Mouse (Mus musculus) neural tube, embryonic 13.5 days (tissue): ENCODE data around the gene Fgfr2. TPM values are rescaled to one million over a fixed set of nuclear protein-coding genes. Genes with fewer than 3 reads are reported as not detected.

Experiments
- ATAC-seq: fragments of 200-750 bp; cut with Nextera tagmentation; 2 replicates; pipeline ENCODE4 v1.8.0; 2017; ENCODE audit warnings: low read depth, mild to moderate bottlenecking, moderate TSS enrichment, moderate library complexity
- H3K27ac ChIP-seq: fragments of 300-500 bp; sonication (generic); replicated peaks from 2 replicates; pipeline ENCODE4 v1.5.1; 2015; ENCODE audit warnings: moderate library complexity, mild to moderate bottlenecking, inconsistent platforms
- H3K27me3 ChIP-seq: fragments of 300-500 bp; sonication (generic); 2 replicates; pipeline ENCODE4 v1.6.1; 2015; ENCODE audit warnings: mild to moderate bottlenecking, inconsistent platforms
- H3K36me3 ChIP-seq: fragments of 300-500 bp; sonication (generic); 2 replicates; pipeline ENCODE4 v1.6.1; 2015; ENCODE audit warnings: mild to moderate bottlenecking, inconsistent platforms
- H3K4me1 ChIP-seq: fragments of 300-500 bp; sonication (generic); replicated peaks from 2 replicates; pipeline ENCODE4 v1.6.1; 2015; ENCODE audit warnings: inconsistent platforms
- H3K4me2 ChIP-seq: fragments of 300-500 bp; sonication (generic); 2 replicates; pipeline ENCODE4 v1.6.1; 2015; ENCODE audit warnings: inconsistent platforms, mild to moderate bottlenecking, moderate library complexity
- H3K4me3 ChIP-seq: fragments of 300-500 bp; sonication (generic); 2 replicates; pipeline ENCODE4 v1.5.1; 2015; ENCODE audit warnings: mild to moderate bottlenecking, inconsistent platforms
- H3K9ac ChIP-seq: fragments of 300-500 bp; sonication (generic); 2 replicates; pipeline ENCODE4 v1.6.1; 2015; ENCODE audit warnings: moderate library complexity, mild to moderate bottlenecking, inconsistent platforms
- H3K9me3 ChIP-seq: fragments of 300-500 bp; sonication (generic); 2 replicates; pipeline ENCODE4 v1.6.1; 2016; ENCODE audit warnings: inconsistent platforms
- WGBS: fragments of 180-500 bp; shearing (Covaris S2); methylation state at CpG from one replicate; pipeline ENCODE4 v1.1.7; 2015; 5-methylcytosine and 5-hydroxymethylcytosine counted together
- polyA plus RNA-seq: library from polyadenylated mRNA; unstranded; fragments of >200 nt; fragmentation: Nextera tagmentation; extraction: Ambion mirVana; gene quantifications from 2 replicates; pipeline ENCODE4 v1.2.1, GENCODE M21; 2015

Gene Fgfr2
- polyA plus RNA-seq, 1 experiment from 2014 or later = 22.9 TPM

DNA sequence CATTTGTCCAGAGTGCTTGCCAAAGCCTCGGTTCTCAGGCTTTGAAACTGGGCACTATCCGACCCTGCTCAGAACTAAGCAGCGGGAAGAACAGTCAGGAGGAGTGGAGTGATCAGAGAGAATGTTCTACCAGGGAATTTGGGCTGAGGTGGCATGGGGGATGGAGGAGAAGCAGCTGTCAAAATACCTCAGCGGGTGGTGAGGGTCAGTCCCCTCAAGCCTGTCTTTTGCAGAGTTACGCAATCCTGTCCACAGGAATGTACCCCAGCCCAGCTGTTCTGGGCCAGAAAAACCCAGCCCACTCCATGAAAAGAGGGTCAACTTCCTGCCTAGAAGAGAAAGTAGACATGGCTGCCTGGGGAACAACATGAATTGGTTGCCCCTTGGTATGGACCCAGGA lies 862.5 kb downstream of the Fgfr2 start:
- H3K9me3 ChIP-seq = no peaks in the 10 kb centered on the region
- peaks cover 67% of the 10 kb centered on the region for H3K4me1 ChIP-seq
- 75% methylated on average over 5 of the region's 5 CpGs for WGBS
- H3K27me3 ChIP-seq = no peaks in the 10 kb centered on the region
- no peak overlapping the region for H3K4me2 ChIP-seq
- no peak for ATAC-seq
- no peak overlapping the region for H3K9ac ChIP-seq
- peaks cover 14% of the 10 kb centered on the region; the same call in 1 of the 2 replicates for H3K36me3 ChIP-seq
- no peak overlapping the region for H3K4me3 ChIP-seq
- H3K27ac ChIP-seq = no peak overlapping the region

DNA sequence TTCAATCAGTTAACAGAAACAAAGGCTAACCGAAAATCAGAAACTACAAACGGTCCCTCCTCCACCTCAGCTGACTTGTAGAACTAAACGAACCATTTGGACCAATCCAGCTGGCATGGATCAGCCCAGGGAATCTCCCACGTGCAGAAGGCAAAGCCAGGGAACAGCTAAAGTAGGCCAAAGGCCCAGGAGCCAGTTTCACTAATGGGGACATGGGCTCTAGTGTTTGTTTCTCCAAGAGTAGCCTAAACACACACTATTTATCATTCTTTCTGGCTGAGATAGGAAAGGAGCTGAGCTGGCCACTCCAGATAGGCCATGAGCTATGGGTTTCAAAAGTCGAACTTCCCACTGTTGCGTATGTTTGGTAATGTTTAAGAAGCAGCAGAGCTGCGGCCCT lies 864.3 kb downstream of the Fgfr2 start:
- Histone ChIP-seq H3K27ac (peak overlapping the region; percentile 69), H3K4me3 (no peak overlapping the region), H3K27me3 (no peaks in the 10 kb centered on the region), H3K4me1 (peaks cover 66% of the 10 kb centered on the region), H3K9ac (no peak overlapping the region), H3K9me3 (no peaks in the 10 kb centered on the region), H3K4me2 (no peak overlapping the region), H3K36me3 (0 out of 2 replicates have a peak, but pooled peaks cover 11% of the 10 kb centered on the region)
- 40% methylated on average over 7 of the region's 7 CpGs for WGBS
- no peak for ATAC-seq

GRCm38 (mm10) chr7:132258216-132258615 lies 864.9 kb downstream of the Fgfr2 start:
- H3K4me2 ChIP-seq = no peak overlapping the region
- 37% methylated on average over 5 of the region's 5 CpGs for WGBS
- H3K9ac ChIP-seq = no peak overlapping the region
- no peaks in the 10 kb centered on the region for H3K27me3 ChIP-seq
- ATAC-seq = peak; percentile 62
- no peak overlapping the region for H3K4me3 ChIP-seq
- H3K36me3 ChIP-seq = 0 out of 2 replicates have a peak, but pooled peaks cover 11% of the 10 kb centered on the region
- H3K9me3 ChIP-seq = no peaks in the 10 kb centered on the region
- H3K4me1 ChIP-seq = peaks cover 66% of the 10 kb centered on the region
- H3K27ac ChIP-seq = peak overlapping the region; percentile 69

GRCm38 (mm10) chr7:132253513-132253912 lies 869.6 kb downstream of the Fgfr2 start:
- Histone ChIP-seq H3K4me3 (no peak overlapping the region), H3K27me3 (no peaks in the 10 kb centered on the region), H3K9ac (no peak overlapping the region), H3K4me2 (no peak overlapping the region), H3K27ac (no peak overlapping the region), H3K36me3 (0 out of 2 replicates have a peak, but pooled peaks cover 4% of the 10 kb centered on the region), H3K9me3 (no peaks in the 10 kb centered on the region), H3K4me1 (peaks cover 61% of the 10 kb centered on the region)
- no peak for ATAC-seq
- 78% methylated on average over 5 of the region's 5 CpGs for WGBS

GRCm38 (mm10) chr7:132253078-132253477 lies 870.1 kb downstream of the Fgfr2 start:
- no peak overlapping the region for H3K4me3 ChIP-seq
- H3K27ac ChIP-seq = no peak overlapping the region
- peaks cover 61% of the 10 kb centered on the region for H3K4me1 ChIP-seq
- no peak for ATAC-seq
- no peak overlapping the region for H3K9ac ChIP-seq
- no peaks in the 10 kb centered on the region for H3K27me3 ChIP-seq
- no peak overlapping the region for H3K4me2 ChIP-seq
- WGBS = 88% methylated on average over 4 of the region's 4 CpGs
- H3K36me3 ChIP-seq = 0 out of 2 replicates have a peak, but pooled peaks cover 4% of the 10 kb centered on the region
- H3K9me3 ChIP-seq = no peaks in the 10 kb centered on the region

DNA sequence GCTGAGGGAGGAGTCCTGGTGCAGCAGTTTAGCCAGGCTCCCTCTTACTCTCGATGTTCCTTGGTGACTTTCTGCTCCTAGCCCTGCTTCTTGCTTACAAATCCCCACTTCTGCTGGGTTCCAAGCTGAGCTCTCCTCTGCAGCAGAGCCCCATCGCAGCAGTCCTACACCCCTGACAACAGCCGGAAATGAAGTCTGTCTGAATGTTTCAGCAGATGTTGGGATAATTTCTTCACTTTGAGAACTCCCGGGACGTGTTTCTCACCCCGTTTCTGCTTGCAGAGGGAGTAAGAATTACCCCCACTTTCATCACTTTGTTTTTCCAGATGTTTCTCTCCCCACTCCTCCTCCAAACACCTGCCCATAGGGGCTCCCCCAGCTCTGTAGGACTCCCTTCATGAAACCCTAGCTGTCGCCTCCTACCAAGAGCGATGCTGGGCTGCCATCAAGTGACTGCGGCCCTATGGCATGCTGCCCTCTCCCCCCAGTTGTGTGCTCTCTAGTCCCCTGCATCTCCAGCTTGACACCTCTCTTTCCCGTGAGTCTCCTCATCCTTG lies 873.5 kb downstream of the Fgfr2 start:
- no peaks in the 10 kb centered on the region for H3K36me3 ChIP-seq
- no peak for ATAC-seq
- peak overlapping the region; percentile 33; the same call in 1 of the 2 replicates for H3K27ac ChIP-seq
- 72% methylated on average over 10 of the region's 10 CpGs for WGBS
- no peak overlapping the region for H3K4me2 ChIP-seq
- H3K4me1 ChIP-seq = peaks cover 68% of the 10 kb centered on the region
- H3K9me3 ChIP-seq = no peaks in the 10 kb centered on the region
- no peak overlapping the region for H3K9ac ChIP-seq
- H3K4me3 ChIP-seq = no peak overlapping the region
- H3K27me3 ChIP-seq = no peaks in the 10 kb centered on the region

DNA sequence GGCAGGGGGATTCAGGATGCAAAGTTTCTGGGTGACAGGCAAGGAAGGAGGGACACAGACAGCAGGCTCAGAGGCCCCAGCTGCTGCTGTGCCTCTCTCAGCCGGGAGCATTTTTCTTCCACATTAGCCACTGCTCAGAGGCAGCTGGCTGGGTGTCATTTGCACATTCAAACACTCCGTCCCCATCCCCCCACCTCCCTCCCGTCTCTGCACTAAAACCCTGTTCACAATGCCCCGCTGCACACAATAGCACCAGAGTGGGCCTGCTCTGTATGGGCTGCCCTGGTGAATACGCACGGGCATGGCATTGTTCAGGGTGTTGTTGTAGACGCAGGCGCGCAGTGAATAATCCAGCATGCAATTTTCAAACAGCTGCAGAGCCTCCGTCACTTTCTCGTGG lies 875.6 kb downstream of the Fgfr2 start:
- no peaks in the 10 kb centered on the region for H3K9me3 ChIP-seq
- H3K27ac ChIP-seq = peak overlapping the region; percentile 91
- H3K36me3 ChIP-seq = peaks cover 5% of the 10 kb centered on the region; the same call in 1 of the 2 replicates
- peak overlapping the region; percentile 25; the same call in 1 of the 2 replicates for H3K4me2 ChIP-seq
- no peak overlapping the region for H3K4me3 ChIP-seq
- no peaks in the 10 kb centered on the region for H3K27me3 ChIP-seq
- 4% methylated on average over 11 of the region's 11 CpGs for WGBS
- peaks cover 49% of the 10 kb centered on the region for H3K4me1 ChIP-seq
- ATAC-seq = peak; percentile 93
- H3K9ac ChIP-seq = peak overlapping the region; percentile 49

DNA sequence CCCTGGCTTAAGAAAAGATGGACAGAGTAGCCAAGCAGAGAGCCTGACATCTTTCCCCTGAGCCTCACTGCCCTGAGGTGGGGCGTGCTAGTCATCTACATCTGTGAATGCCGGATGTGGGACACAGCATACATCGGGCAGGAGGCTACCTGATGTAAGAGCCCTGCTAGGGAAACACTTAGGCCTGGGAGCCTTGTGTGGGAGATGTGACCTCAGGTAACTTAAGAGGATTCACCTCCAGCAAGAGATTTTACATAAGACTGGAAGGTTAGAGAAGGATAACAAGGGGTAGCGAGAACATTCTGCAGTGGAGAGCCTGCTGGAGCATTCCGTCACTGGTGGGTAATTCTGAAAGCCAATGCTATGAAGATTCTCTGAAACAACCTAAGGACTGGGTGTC lies 876.1 kb downstream of the Fgfr2 start:
- H3K9ac ChIP-seq = peak overlapping the region; percentile 49
- WGBS = 38% methylated on average over 5 of the region's 5 CpGs
- no peak overlapping the region; the same call in 1 of the 2 replicates for H3K4me2 ChIP-seq

DNA sequence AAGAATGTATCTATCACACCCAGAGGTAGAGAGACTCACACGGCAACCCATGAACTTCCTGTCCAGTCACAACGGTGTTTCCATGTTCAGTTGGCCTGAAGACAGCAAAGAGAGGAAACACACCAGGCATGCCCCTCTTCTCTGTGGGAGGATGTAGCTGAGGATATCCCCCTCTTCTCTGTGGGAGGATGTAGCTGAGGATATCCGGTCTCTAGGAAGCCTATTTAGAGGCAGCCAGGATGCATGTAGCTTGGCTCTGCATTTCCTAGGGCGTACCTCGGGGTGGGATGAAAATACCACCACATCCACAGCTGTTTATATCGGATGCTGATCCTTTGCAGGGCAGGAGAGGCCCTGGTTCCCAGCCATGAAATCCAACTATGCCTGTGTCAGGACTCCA lies 877.4 kb downstream of the Fgfr2 start:
- Histone ChIP-seq H3K36me3 (peaks cover 21% of the 10 kb centered on the region; the same call in 1 of the 2 replicates), H3K27me3 (no peaks in the 10 kb centered on the region), H3K9me3 (no peaks in the 10 kb centered on the region), H3K4me2 (no peak overlapping the region), H3K4me1 (peaks cover 46% of the 10 kb centered on the region), H3K9ac (no peak overlapping the region), H3K4me3 (no peak overlapping the region), H3K27ac (peak overlapping the region; percentile 91; the same call in 1 of the 2 replicates)
- WGBS = 91% methylated on average over 6 of the region's 6 CpGs
- no peak for ATAC-seq

More for the DNA sequence above, 876.1 kb downstream of the Fgfr2 start:
- no peak; the same call in 1 of the 2 replicates for ATAC-seq
- Histone ChIP-seq H3K9me3 (no peaks in the 10 kb centered on the region), H3K27me3 (no peaks in the 10 kb centered on the region), H3K27ac (peak overlapping the region; percentile 91), H3K4me3 (no peak overlapping the region), H3K36me3 (peaks cover 7% of the 10 kb centered on the region; the same call in 1 of the 2 replicates), H3K4me1 (peaks cover 49% of the 10 kb centered on the region)

GRCm38 (mm10) chr7:132244637-132245036 lies 878.5 kb downstream of the Fgfr2 start:
- Histone ChIP-seq H3K9me3 (no peaks in the 10 kb centered on the region), H3K4me3 (no peak overlapping the region), H3K4me2 (no peak overlapping the region), H3K27ac (no peak overlapping the region), H3K36me3 (peaks cover 24% of the 10 kb centered on the region; the same call in 1 of the 2 replicates), H3K27me3 (no peaks in the 10 kb centered on the region), H3K4me1 (peaks cover 39% of the 10 kb centered on the region), H3K9ac (no peak overlapping the region)
- no peak for ATAC-seq
- 93% methylated on average over 14 of the region's 14 CpGs for WGBS

DNA sequence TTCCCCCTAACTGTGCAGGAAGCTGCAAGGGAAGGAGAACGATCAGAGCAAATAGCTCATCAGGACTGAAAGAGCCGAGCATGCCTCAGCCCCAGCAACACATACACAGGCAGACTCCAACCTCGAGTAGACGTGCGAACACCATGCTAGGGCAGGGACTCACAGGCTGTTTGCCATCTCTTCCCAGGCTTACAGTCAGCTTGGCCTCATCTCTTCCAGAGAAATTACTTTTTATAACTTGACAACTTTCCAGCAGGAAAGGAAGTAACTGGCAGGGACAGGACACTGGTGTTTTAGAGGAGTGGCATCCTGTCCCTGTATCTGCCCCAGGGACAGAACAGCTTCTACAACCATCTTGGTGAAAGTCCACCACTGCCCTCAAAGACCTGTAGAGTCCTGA lies 879.9 kb downstream of the Fgfr2 start:
- no peak for ATAC-seq
- WGBS = 88% methylated on average over 5 of the region's 5 CpGs

GRCm38 (mm10) chr7:132242617-132243141 lies 880.5 kb downstream of the Fgfr2 start:
- Histone ChIP-seq H3K4me3 (no peak overlapping the region), H3K27ac (no peak overlapping the region), H3K9me3 (no peaks in the 10 kb centered on the region), H3K4me1 (peaks cover 19% of the 10 kb centered on the region), H3K9ac (no peak overlapping the region), H3K4me2 (no peak overlapping the region), H3K27me3 (no peaks in the 10 kb centered on the region), H3K36me3 (peaks cover 40% of the 10 kb centered on the region)
- WGBS = 48% methylated on average over 4 of the region's 4 CpGs
- ATAC-seq = no peak

More for the DNA sequence above, 879.9 kb downstream of the Fgfr2 start:
- H3K36me3 ChIP-seq = peaks cover 35% of the 10 kb centered on the region
- H3K27ac ChIP-seq = no peak overlapping the region
- H3K27me3 ChIP-seq = no peaks in the 10 kb centered on the region
- H3K9ac ChIP-seq = no peak overlapping the region
- H3K9me3 ChIP-seq = no peaks in the 10 kb centered on the region
- no peak overlapping the region for H3K4me3 ChIP-seq
- H3K4me2 ChIP-seq = no peak overlapping the region
- H3K4me1 ChIP-seq = peaks cover 25% of the 10 kb centered on the region
